Mouse (Mus musculus): Measurements from ENCODE around the gene Atp5d. TPM values are rescaled to one million over a fixed set of nuclear protein-coding genes. Genes with fewer than 3 reads are reported as not detected.
A peak's percentile ranks its signal among the peaks of the same experiment; 100 is the strongest.
"Not testable (repeated sequence)": the region's sequence is repeated elsewhere in the genome, so short reads cannot be mapped to it uniquely, and the experiment has no call there.

The Atp5d gene
- polyA plus RNA-seq, 1 experiment from 2014 or later = 504 TPM

DNA sequence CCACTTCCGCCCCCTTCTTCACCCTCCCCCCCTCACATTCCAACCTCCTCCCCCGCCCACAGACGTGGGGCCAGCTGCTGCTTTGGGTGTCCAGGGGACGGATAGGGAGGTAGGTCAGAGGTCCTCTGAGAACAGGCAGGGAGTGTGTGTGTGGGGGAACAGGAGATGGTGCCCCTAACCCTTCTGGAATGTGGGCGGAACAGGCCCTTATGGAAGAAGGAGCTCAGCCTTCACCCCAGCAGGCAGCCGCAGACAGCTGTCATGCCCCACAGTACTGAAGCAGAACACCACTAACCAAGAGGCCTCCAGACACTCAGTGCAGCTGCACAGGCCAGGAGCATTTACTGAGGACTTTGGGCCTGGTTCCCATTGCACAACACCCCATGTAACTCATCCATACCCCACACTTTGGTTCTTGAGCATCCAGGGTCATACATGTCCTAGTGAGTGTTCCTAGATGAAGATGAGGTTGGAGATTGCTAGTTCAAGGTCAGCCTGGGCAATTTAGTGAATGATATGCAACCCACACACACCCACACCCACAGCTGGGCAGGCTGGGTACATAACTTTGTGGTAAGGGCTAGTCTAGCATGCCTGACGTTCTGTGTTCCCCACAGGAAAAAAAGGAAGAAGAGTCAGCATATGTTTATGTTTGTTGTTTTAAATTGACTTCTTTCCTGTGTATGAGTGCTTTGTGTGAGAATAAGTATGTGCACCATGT lies 23.2 kb downstream of the Atp5d start:
- Histone ChIP-seq H3K4me3 (peak overlapping the region; percentile 49), H3K27me3 (ENCODE audit: insufficient read depth, poor library complexity, severe bottlenecking) (peaks cover 8% of the 10 kb centered on the region), H3K9me3 (no peaks in the 10 kb centered on the region), H3K27ac (peak overlapping the region; percentile 93), H3K36me3 (peaks cover 19% of the 10 kb centered on the region), H3K4me1 (replicated peaks) (peaks cover 96% of the 10 kb centered on the region)
- WGBS = 6% methylated on average over 7 of the region's 7 CpGs
- DNase-seq (ENCODE audit: low spot score) = peak; percentile 79

DNA sequence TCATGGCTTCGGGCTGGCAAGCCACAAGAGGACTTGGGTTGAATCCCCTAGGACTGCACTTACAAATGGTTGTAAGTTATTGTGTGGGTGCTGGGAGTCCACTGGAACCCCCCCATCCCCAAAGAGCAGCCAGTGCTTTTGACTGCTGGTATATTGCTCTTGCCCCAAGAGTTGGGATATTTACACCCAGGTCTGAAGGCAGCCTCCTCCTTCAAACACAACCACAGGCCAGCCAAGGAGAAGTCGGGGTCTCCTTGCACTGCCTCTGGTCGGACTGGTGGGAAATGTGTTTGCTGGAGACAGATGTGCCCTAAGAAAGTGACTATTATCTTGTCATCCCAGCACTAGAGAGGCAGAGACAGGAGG lies 23.8 kb downstream of the Atp5d start:
- Histone ChIP-seq H3K27me3 (ENCODE audit: insufficient read depth, poor library complexity, severe bottlenecking) (peaks cover 8% of the 10 kb centered on the region), H3K9me3 (no peaks in the 10 kb centered on the region), H3K4me1 (replicated peaks) (peaks cover 96% of the 10 kb centered on the region), H3K4me3 (peak overlapping the region; percentile 49), H3K36me3 (peaks cover 14% of the 10 kb centered on the region), H3K27ac (peak overlapping the region; percentile 93)
- WGBS = 86% methylated on average over 3 of the region's 3 CpGs
- no peak for DNase-seq (ENCODE audit: low spot score)

DNA sequence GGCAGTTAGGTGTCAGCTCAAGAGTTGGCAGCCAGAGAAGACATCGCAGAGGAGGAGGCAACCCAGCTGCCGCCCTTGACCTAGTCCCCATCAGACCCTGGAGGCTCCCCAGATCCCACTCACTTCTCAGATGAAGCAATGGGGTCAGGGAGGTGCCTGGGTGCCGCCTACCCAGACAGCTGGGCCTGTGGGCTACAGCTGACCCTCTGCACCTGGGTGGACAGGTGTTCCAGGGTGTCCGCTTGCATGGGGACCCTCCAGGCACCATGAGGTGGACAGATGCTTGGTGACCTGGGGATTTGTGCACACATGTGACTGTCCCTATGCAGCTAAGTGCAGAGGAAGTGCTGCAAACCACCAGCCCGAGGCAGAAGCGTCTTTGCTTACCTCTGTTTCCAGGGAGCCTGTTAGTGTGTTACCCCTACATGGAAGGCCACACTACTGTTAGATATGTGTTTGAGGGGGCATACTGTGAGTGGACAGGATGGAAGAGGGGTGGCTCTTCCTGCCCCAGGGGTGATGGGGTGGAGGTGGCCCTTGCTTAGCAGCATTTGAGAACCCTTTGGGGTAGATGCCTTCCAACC lies 24.4 kb downstream of the Atp5d start:
- Histone ChIP-seq H3K9me3 (no peaks in the 10 kb centered on the region), H3K36me3 (peaks cover 8% of the 10 kb centered on the region), H3K27ac (peak overlapping the region; percentile 93), H3K4me3 (peak overlapping the region; percentile 49; the same call in 1 of the 2 replicates), H3K27me3 (ENCODE audit: insufficient read depth, poor library complexity, severe bottlenecking) (peaks cover 8% of the 10 kb centered on the region), H3K4me1 (replicated peaks) (peaks cover 91% of the 10 kb centered on the region)
- no peak for DNase-seq (ENCODE audit: low spot score)
- 72% methylated on average over 6 of the region's 6 CpGs for WGBS

DNA sequence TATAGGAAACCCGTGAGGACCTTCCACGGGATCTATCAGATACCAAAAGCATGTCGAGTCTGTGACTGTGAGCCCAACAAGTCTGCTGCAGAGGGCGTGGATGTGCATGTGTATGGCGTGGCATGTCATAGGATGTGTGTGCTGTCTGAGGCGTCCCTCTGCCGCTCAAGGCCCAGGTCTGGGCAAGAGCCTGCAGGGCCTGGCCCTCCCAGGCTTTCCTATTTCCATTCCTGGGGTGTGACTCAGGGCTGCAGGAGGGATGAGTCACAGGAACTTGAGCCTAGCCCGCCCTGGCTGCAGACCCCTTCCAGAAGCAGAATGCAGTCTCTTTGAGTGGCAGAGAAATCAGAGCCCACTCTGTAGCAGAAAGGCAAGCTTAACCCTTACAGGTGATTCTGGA lies 25.3 kb downstream of the Atp5d start:
- H3K4me3 ChIP-seq = peak overlapping the region; percentile 53; the same call in 1 of the 2 replicates
- H3K36me3 ChIP-seq = no peaks in the 10 kb centered on the region
- DNase-seq (ENCODE audit: low spot score) = no peak
- peaks cover 8% of the 10 kb centered on the region for H3K27me3 ChIP-seq (ENCODE audit: insufficient read depth, poor library complexity, severe bottlenecking)
- WGBS = 77% methylated on average over 8 of the region's 8 CpGs
- peak overlapping the region; percentile 81; the same call in 1 of the 2 replicates for H3K27ac ChIP-seq
- H3K9me3 ChIP-seq = no peaks in the 10 kb centered on the region
- peaks cover 87% of the 10 kb centered on the region for H3K4me1 ChIP-seq (replicated peaks)

DNA sequence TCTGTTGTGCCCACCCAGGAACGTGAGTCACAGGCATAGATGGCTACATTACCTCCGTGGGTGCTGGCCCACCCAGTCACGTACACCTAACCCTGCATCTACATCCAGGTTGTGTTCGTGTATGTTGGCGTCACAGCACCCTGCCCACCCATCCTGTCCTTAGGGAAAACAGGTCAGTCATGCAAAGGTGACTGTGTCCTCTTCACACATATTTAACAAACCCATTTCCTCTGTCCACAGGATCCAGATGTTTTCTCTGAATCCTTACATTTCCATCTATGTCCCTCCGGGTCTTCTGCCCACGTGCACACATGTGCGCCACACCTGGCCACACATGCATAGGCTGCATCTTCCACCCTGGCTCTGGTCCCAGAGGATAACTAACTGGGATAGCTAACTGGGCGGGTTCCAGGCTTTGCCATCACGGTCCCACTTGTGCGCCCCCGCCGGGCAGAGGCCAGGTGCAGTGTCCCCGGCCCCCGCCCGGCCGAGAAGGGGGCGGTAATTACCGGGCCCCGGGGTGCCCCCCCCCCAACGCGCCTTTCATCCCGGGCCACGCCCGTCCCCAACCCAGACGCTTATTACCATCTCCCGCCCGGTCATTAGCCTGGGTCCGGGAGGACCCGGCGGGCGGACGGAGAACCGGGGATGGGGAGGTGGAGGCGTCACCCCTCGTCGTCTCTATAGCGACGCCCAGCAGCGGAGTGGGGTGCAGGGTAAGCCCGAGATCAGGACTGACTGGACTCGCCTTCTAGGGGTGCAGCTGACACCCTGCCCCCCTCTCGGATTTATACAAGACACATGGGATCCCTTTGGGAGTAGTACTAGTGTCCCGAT lies 25.9 kb downstream of the Atp5d start:
- peaks cover 6% of the 10 kb centered on the region; the same call in 1 of the 2 replicates for H3K36me3 ChIP-seq
- peaks cover 87% of the 10 kb centered on the region for H3K4me1 ChIP-seq (replicated peaks)
- WGBS = 11% methylated on average over 44 of the region's 44 CpGs
- H3K27me3 ChIP-seq (ENCODE audit: insufficient read depth, poor library complexity, severe bottlenecking) = peaks cover 8% of the 10 kb centered on the region
- peak overlapping the region; percentile 53 for H3K4me3 ChIP-seq
- no peak for DNase-seq (ENCODE audit: low spot score)
- H3K9me3 ChIP-seq = no peaks in the 10 kb centered on the region
- peak overlapping the region; percentile 81 for H3K27ac ChIP-seq

DNA sequence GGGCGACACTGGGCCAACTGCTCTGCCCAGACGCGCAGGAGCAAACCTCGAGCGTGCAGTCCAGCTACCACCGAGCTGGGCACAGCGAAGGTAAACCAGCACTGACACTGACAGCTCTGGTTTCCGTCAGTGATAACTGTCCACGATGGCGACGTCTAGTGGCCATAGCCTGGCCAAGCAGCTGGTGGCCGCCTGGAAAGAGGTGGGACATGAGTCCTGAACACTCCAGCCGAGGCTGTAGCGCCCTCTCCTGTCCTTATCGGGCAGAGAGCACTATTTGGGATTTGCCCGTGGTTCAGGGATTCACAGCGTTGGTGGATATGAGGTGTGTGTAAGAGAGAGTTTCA lies 26.5 kb downstream of the Atp5d start:
- Histone ChIP-seq H3K4me1 (replicated peaks) (peaks cover 87% of the 10 kb centered on the region), H3K9me3 (no peaks in the 10 kb centered on the region), H3K27ac (peak overlapping the region; percentile 81), H3K27me3 (ENCODE audit: insufficient read depth, poor library complexity, severe bottlenecking) (peaks cover 8% of the 10 kb centered on the region), H3K4me3 (peak overlapping the region; percentile 53), H3K36me3 (peaks cover 11% of the 10 kb centered on the region)
- DNase-seq (ENCODE audit: low spot score) = peak; percentile 96
- under 1% methylated on average over 17 of the region's 17 CpGs for WGBS

DNA sequence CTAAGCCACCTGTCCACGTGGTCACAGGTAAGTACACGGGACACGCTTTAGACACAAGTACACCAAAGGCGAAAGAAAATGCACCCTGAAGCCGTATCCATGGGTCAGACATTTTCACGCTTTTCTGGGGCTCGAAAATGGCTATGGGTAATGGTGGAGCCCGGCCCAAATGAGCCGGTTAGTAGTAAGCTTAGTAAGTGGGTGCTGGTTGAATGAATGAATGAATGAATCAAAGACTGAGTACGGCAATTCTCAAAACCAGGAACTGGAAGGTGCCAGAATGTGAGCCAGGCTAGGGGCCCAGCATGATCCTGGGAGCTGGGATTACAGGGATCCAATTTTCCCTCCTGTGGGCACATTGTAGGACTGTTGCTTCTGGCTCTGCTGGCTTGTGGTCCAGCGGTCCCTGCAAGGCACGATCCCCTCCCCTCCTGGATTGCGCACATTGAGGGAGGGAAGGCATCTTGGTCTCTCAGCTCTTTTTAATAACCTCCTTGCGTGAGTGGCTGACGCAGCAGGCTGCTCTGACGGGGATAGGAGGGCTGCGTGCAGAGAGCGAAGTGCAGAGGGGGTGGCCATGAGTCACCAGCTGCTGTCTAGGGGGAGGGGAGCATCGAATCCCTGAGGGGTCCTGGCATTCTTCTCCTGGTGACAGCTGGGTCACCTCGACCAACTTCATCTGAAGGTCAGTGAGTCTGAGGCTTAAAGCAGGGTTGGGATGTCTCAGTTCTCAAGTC lies 27.1 kb downstream of the Atp5d start, which contains the start of gene Cirbp:
Cirbp (plus strand) TSS at position 594 of the 737 bp plus-strand sequence.
- Histone ChIP-seq H3K4me3 (peak within 1 kb of the TSS; percentile 93), H3K36me3 (peaks cover 17% of the 10 kb centered on the region), H3K27ac (peak within 1 kb of the TSS; percentile 100), H3K9me3 (no peaks in the 10 kb centered on the region), H3K27me3 (ENCODE audit: insufficient read depth, poor library complexity, severe bottlenecking) (peaks cover 8% of the 10 kb centered on the region), H3K4me1 (replicated peaks) (peaks cover 87% of the 10 kb centered on the region)
- 16% methylated on average over 20 of the region's 20 CpGs for WGBS
- DNase-seq (ENCODE audit: low spot score) = peak; percentile 54

DNA sequence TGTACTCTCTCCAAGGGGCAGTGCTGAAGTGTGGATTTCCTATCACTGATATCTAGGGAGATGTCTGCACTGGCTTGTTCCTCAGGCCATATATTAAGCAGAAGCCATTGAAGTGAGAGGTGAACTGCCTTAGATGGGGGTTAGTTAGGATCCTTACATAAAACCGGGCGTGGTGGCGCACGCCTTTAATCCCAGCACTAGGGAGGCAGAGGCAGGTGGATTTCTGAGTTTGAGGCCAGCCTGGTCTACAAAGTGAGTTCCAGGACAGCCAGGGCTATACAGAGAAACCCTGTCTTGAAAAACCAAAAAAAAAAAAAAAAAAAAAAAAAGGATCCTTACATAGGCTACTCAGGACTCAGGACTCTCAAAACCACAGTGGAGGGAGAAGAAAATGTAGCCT lies 27.7 kb downstream of the Atp5d start:
- Histone ChIP-seq H3K27ac (peak overlapping the region; percentile 100), H3K36me3 (peaks cover 22% of the 10 kb centered on the region), H3K4me1 (replicated peaks) (peaks cover 85% of the 10 kb centered on the region), H3K4me3 (peak overlapping the region; percentile 93)
- H3K9me3 ChIP-seq; H3K27me3 ChIP-seq (ENCODE audit: insufficient read depth, poor library complexity, severe bottlenecking); DNase-seq (ENCODE audit: low spot score): not testable (repeated sequence)
- WGBS = 85% methylated on average over 4 of the region's 4 CpGs

DNA sequence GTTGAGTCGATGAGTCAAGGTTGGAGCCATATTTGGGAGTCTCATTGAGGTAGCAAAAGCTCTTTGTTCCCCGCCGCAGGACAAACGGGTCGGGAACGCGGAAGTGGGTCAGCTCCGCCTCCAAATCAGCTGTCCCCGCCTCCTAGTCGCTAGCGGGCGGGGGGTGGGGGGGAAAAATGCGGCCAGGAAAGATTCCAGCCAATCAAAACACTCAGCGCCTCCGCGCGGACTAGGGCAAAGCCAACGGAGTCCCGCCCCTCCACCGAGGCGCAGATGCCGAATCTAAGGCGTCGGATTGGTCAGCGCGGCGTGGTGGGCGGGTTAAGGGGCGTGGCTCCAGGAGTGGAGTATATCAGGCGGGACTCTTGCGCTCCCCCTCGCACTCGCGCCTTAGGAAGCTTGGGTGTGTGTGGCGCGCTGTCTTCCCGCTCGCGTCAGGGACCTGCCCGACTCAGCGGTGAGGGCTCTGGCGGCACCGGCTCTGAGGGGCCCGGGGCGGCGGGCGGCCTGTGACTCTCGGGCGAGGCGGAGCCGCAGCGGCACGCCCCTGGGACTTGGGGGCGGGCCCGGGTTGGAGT lies 29.1 kb downstream of the Atp5d start:
- peak; percentile 99 for DNase-seq (ENCODE audit: low spot score)
- H3K4me1 ChIP-seq (replicated peaks) = peaks cover 84% of the 10 kb centered on the region

DNA sequence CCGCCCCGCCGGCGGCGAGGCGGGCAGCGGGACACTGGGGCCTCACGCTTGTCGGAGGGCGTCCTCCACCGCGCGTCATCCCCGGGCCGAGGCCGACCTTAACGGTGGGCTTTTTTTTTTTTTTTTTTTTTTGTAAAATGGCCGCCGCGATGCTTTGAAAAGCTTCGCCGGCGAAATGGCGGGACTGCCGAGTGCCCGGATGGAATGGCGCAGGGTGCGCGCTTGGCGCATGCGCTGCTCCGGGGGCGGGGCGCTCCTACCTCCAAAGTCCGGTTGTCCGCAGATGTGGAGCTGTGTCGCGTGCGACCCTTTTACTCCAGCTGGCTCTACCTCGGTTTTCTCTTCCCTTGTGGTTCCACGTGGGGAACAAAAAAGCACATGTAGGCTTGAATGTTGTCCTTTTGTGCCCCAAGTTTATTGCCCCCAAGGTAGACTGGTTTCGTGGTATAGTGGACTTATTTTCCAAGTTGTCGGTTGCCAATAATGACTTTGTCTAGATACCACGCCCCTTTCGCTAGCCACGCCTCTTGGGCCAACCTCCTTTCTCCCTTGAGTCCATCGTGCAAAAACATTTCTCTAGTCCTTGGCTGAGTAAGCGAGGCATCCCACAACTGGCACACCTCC lies 29.7 kb downstream of the Atp5d start:
- no peaks in the 10 kb centered on the region for H3K9me3 ChIP-seq
- peaks cover 83% of the 10 kb centered on the region for H3K4me1 ChIP-seq (replicated peaks)
- peaks cover 40% of the 10 kb centered on the region for H3K36me3 ChIP-seq
- under 1% methylated on average over 48 of the region's 48 CpGs for WGBS
- H3K27me3 ChIP-seq (ENCODE audit: insufficient read depth, poor library complexity, severe bottlenecking) = peaks cover 8% of the 10 kb centered on the region
- peak overlapping the region; percentile 100 for H3K27ac ChIP-seq
- H3K4me3 ChIP-seq = peak overlapping the region; percentile 93
- peak; percentile 96 for DNase-seq (ENCODE audit: low spot score)

More for the DNA sequence above, 29.1 kb downstream of the Atp5d start:
- peaks cover 8% of the 10 kb centered on the region for H3K27me3 ChIP-seq (ENCODE audit: insufficient read depth, poor library complexity, severe bottlenecking)
- under 1% methylated on average over 55 of the region's 55 CpGs for WGBS
- H3K9me3 ChIP-seq = no peaks in the 10 kb centered on the region
- H3K27ac ChIP-seq = peak overlapping the region; percentile 100
- H3K36me3 ChIP-seq = peaks cover 36% of the 10 kb centered on the region
- H3K4me3 ChIP-seq = peak overlapping the region; percentile 93

DNA sequence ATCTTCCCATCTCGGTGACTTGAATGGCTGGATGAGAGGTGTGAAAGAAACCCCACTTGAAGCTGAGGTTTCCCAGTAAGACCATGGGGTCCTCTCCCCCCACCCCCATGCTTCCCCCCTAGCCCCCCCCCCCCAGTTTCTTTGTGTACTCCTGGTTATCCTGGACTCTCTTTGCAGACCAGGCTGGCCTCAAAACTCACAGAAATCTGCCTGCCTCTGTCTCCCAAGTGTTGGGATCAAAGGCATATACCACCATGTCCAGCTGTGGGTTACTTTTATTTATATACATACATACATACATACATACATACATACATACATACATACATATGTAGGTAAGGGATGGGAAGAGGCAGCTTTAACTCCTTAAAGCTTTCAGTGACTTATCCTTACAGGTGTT lies 30.6 kb downstream of the Atp5d start:
- 74% methylated on average over 1 of the region's 1 CpGs for WGBS
- Histone ChIP-seq H3K27me3 (ENCODE audit: insufficient read depth, poor library complexity, severe bottlenecking) (peaks cover 2% of the 10 kb centered on the region), H3K9me3 (no peaks in the 10 kb centered on the region), H3K36me3 (peaks cover 40% of the 10 kb centered on the region), H3K27ac (peak overlapping the region; percentile 100), H3K4me3 (peak overlapping the region; percentile 93), H3K4me1 (replicated peaks) (peaks cover 81% of the 10 kb centered on the region)
- DNase-seq (ENCODE audit: low spot score) = no peak
